Mouse (Mus musculus) neural tube, embryonic 10.5 days (tissue): ENCODE results near the gene Pmp22.

Experiments
- DNase-seq: peaks from one replicate; pipeline ENCODE4 v3.0.0-alpha.2; 2017; ENCODE audit warnings: low spot score; ENCODE audit errors: extremely low spot score

The Pmp22 gene

DNA sequence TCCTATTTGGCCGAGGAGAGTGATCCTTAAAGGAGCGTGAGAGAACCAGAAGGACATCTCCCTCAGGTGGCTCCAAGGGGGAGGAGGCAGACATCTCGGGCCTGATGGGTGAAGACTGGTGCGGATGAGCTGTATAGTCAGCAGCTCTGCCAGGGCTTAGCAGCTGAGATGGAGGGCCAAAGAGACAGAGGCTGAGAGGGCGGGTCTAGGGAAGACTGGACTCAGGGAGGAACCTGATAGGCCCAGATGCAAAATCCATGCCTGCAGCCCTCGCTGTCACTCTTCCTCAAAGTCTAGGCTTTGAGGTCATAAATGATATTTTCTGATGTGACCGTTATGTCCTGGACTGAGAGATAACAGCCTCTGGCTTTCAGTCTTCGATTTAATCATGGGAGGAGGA lies 1.8 kb upstream of the Pmp22 start:
- no peak for DNase-seq

DNA sequence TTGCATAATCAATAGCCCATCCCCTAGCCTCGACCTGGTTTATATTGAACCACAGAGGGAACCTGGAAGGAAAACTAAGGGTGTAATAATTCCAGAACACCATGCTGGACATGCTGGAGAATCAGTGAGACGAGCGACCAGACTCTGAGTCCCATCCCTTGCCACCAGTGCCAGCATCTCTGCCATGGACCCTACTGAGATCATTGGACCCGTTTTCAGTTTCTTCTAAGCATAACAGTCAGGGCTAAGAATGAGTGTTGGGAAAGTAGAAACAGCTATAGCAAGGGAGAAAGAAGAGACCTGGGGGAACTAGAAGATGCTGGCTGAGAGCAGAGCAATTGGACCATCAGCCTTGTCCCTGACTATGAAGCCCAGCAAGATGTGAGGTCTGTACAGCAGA lies 1.3 kb upstream of the Pmp22 start:
- DNase-seq: no peak

DNA sequence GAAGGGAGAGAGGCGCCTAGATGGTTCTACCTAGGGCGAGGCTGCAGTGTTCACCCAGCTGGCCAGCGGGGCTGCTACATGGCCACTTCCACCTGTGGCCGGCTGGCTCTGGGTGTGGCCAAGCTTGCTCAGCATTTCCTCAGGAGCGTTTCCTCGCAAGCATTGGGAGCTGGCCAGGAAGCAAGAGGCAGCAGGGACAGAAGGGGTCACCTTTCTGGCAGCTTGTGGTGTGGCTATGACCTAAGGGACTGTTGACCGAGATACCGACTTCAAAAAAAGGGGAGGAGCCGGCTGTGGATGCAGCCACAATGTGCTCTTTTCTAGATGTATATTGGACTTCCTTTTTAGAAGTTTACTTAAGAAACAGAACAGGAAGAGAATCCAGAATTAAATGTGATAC lies 593 bp downstream of the Pmp22 start:
- no peak for DNase-seq

- DNase-seq: no peak
Observed at GRCm38 (mm10) chr11:63129840-63130239, 1.1 kb downstream of the Pmp22 start.

GRCm38 (mm10) chr11:63130497-63130896 lies 1.7 kb downstream of the Pmp22 start:
- no peak for DNase-seq

DNA sequence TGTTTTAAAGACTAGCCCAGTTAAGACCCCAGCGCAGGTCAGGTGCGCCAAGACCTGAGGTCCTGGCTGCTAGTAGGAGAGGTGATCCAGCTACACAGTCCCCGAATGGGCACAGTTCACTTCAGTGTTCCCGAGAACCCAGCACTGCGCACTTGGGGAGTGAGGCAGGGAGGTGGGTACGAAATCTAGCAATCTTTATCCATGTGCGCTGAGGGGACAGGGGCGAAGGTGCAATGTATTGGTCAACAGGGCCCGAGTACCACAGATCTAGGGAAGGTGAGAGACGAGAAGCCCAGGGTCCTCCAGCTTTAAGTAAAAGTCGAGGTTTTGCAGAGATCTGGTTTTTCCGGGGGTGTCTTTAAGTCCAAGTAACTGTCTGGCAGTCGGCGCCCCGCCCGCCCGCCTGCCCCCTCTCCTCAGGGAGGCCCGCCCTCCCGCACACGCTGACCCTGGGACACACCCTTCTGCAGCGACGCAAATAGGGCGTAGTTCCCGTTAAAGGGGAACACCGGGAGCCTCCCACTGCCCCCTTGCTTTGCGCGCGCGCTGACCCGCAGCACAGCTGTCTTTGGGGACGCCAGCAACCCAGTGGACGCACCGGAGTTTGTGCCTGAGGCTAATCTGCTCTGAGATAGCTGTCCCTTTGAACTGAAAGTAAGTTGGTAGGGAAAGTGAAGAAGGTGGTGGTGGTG lies 2.4 kb downstream of the Pmp22 start:
- peak; percentile 50 for DNase-seq

DNA sequence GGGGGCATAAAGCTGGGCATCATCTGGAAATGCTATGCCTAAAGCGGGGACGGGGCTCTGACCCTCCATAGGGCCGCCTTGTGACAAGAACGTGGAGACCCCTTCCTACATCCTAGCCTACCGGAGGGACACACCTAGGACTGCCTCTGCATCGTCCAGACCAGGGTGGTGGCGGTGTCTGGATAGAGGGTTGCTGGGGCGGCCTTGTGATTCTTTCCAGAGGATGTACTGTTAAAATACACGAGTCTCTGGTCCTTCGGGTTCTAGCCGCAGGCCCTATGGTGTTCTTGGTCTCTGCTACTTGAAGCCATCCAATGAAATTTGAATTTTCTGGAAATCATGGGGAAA lies 2.9 kb downstream of the Pmp22 start:
- DNase-seq: no peak

DNA sequence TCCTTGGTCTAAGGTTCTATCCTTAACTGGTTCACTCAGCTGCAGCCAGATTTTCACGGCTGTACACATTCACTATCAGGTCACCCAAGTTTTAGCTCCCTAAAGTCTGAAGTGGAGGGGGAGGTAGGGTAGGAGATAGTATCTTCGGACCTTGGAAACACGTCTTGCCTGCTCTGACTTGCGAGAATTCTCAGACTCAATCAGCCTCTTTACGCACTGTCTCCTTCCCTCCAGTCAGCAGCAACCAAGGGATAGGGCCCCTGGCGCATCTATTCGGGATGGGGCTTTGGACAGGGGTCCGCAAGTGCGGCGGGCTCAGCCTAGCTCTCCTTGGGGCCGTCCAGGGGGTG lies 3.3 kb downstream of the Pmp22 start:
- DNase-seq: no peak

DNA sequence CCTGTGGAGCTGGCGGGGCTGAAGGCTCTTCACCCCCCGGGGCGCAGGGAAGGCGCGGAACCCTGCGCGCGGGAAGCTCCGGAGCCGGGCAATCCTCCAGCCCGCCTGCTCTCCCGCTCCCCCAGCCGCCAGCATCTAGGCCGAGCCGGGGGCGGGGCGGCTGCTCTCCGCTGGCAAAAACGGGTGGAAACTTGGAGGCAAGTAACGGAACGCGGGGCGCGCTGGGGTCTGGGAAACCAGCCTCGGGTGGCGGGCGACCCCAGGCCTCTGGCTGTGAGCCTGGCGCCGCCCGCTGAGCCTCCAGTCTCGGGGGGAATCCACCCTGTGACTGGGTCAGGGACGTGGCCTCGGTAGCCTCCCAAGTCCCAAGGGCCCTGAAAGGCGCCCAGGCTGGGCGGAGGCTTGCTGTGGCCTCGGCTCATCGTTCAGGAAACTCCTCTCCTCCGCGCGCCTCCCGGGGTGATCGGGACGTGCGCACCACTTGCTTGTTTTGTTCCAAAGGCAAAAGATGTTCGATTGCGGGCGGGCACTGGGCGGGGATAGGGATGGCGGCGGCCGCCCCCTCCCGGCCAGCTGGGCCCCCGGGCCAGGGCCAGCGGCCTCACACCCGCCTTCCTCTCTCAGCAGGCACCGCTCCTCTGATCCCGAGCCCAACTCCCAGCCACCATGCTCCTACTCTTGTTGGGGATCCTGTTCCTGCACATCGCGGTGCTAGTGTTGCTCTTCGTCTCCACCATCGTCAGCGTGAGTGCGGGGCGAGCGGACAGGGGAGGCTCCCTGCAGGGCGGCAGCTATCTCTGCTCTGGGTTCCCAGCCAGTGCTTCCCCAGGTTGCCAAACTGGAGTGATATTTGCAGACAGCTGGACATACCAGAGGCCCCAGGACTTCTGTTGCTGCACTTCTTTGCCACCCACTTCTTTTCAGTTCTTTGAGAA lies 4.0 kb downstream of the Pmp22 start:
- DNase-seq: peak; percentile 79

- DNase-seq: no peak
Observed at GRCm38 (mm10) chr11:63134021-63134420, 5.2 kb downstream of the Pmp22 start.

GRCm38 (mm10) chr11:63134742-63135482 lies 6.1 kb downstream of the Pmp22 start:
- no peak for DNase-seq

- DNase-seq: peak; percentile 97
Observed at GRCm38 (mm10) chr11:63135622-63136021, 6.8 kb downstream of the Pmp22 start.

- no peak for DNase-seq
Observed at GRCm38 (mm10) chr11:63136205-63136604, 7.4 kb downstream of the Pmp22 start.

- no peak for DNase-seq
Observed at GRCm38 (mm10) chr11:63136836-63137416, 8.1 kb downstream of the Pmp22 start.

DNA sequence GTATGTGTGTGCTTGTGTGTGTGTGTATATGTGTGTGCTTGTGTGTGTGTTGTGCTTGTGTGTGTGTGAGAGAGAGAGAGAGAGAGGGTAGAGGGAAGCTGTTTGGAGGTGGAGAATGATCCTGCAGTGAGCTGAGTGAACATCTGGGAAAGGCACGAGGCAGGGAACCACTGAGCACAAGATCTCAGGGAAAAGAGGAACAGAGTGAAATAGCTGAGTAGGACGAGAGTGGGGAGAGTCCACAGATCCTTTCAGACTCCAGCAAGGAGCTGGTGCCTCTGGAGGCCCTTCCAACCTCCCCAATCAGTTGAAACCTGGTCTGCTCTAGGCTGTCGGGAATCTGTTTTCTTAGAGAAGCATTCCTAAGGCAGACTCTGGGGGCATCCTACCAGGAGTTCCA lies 10.0 kb downstream of the Pmp22 start:
- DNase-seq: no peak

- DNase-seq: no peak
Observed at GRCm38 (mm10) chr11:63142311-63142710, 13.5 kb downstream of the Pmp22 start.

- DNase-seq: no peak
Observed at GRCm38 (mm10) chr11:63142816-63143215, 14.0 kb downstream of the Pmp22 start.

DNA sequence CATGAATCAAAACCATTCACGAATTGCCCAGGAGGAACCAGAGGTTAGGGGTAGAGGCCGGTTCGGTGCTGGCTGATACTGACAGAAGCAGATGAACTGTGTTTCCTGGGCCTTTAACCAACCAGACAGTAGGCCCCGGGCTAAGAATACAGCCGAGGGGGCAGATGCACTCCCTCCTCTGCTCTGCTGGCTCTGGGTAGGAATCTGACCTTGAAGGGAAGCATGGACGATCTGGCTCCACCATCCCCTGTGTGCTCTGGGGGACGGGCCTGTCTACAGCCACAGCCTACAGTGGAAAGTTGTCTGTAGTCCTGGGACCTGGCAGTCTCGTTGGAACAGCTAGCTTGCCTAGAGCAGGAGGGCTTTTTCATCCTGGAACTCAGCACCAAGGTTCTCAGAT lies 14.7 kb downstream of the Pmp22 start:
- DNase-seq: no peak

DNA sequence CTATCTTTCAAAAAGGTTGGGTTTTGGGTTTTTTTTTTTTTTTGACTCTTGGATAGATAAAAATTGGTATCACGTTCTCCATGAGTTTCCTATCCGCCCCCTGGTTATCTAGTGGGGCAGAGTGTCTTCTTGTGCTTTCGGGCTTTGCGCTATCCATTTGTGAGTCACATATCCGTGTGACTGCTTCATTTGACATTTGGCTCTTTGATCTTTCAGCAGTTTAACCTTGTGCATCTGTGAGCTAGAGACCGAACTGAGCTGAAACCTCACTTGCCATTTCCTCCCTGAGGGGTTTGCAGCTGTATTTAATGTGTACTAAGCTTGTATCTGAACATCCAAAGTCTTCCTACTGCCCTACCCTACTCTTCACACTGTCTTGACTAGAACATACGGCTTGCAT lies 17.8 kb downstream of the Pmp22 start:
- DNase-seq: no peak

GRCm38 (mm10) chr11:63148276-63148675 lies 19.5 kb downstream of the Pmp22 start:
- DNase-seq: no peak

DNA sequence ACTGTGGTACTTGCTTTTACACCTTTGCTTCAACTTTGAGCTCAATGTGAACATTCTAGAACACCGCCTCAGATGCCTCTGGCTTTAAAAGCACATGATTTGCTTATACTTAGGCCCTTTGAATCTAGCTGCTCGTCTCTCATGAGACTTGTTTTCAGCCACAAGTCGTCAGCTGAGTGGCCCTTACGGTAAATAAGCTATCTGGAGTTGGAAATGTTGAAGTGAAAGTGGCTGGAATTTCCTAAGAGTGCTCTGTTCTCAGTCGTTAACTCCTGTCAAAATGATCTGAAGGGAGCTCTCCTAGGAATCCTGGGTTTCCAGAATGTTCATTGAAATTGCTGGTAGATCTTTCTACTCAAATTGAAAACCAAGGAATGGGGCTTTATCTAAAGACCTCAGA lies 23.1 kb downstream of the Pmp22 start:
- no peak for DNase-seq

DNA sequence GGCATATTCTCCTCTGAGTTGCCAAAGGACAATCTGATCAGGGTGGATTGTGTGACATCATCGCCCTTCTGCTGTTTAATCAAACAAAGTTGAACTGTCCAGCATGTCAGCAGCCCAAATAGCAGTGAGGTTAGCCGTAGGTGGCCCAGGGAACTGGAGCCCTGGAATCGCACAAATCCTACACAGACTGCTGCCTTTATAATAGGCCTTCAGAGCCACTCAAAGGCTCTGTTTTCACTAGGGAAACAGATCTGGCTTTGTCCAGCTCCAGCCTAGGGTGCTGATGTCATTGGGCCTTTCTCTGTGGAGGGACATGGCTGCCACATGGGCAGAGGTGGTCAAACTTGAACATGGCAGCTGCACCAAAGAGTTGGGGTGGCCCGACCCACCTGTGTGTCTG lies 28.3 kb downstream of the Pmp22 start:
- no peak for DNase-seq
